Mouse (Mus musculus) lung, postnatal 0 days (tissue): ENCODE results near the gene Pabpc4.

Source experiments
- CTCF ChIP-seq: IDR thresholded peaks from 2 replicates; pipeline ENCODE4 v1.5.1; 2016; ENCODE audit warnings: antibody characterized with exemption, mild to moderate bottlenecking
- EP300 ChIP-seq: IDR thresholded peaks from 2 replicates; pipeline ENCODE4 v1.6.1; 2016; ENCODE audit warnings: antibody characterized with exemption, mild to moderate bottlenecking, control low read depth

- no peak for TF ChIP-seq CTCF
- no peak for TF ChIP-seq EP300
These were observed 34.0 kb downstream of the Pabpc4 start for GRCm38 (mm10) chr4:123296148-123296534.
